Mouse (Mus musculus) intestine, embryonic 14.5 days (tissue): ENCODE results near the gene Tspan2. TPM values are rescaled to one million over a fixed set of nuclear protein-coding genes. Genes with fewer than 3 reads are reported as not detected.

Experiments used
- ATAC-seq: fragments of 200-750 bp; cut with Nextera tagmentation; replicated peaks from 2 replicates; pipeline ENCODE4 v1.8.0; 2017; ENCODE audit warnings: low read depth, moderate number of reproducible peaks, moderate TSS enrichment, moderate library complexity; ENCODE audit not compliant: low FRiP score, low TSS enrichment
- DNase-seq: peaks from one replicate; pipeline ENCODE4 v3.0.0-alpha.2; 2018; ENCODE audit warnings: low spot score
- H3K27ac ChIP-seq: fragments of 300-500 bp; sonication (generic); 2 replicates; pipeline ENCODE4 v1.5.1; 2014; ENCODE audit warnings: low read depth, mild to moderate bottlenecking, control low read depth
- H3K27me3 ChIP-seq: fragments of 300-500 bp; sonication (generic); replicated peaks from 2 replicates; pipeline ENCODE4 v1.6.1; 2014; ENCODE audit warnings: low read length, control low read depth; ENCODE audit not compliant: control insufficient read depth, insufficient read depth
- H3K36me3 ChIP-seq: fragments of 300-500 bp; sonication (generic); 2 replicates; pipeline ENCODE4 v1.6.1; 2014; ENCODE audit warnings: low read length, control low read depth; ENCODE audit not compliant: control insufficient read depth, insufficient read depth
- H3K4me1 ChIP-seq: fragments of 300-500 bp; sonication (generic); replicated peaks from 2 replicates; pipeline ENCODE4 v1.6.1; 2014; ENCODE audit warnings: low read length, control low read depth, mixed read lengths; ENCODE audit not compliant: control insufficient read depth, insufficient read depth
- H3K4me2 ChIP-seq: fragments of 300-500 bp; sonication (generic); 2 replicates; pipeline ENCODE4 v1.6.1; 2014; ENCODE audit warnings: low read length
- H3K4me3 ChIP-seq: fragments of 300-500 bp; sonication (generic); 2 replicates; pipeline ENCODE4 v1.5.1; 2014; ENCODE audit warnings: low read depth, low read length, control low read depth, mixed read lengths
- H3K9ac ChIP-seq: fragments of 300-500 bp; sonication (generic); 2 replicates; pipeline ENCODE4 v1.6.1; 2014; ENCODE audit warnings: mild to moderate bottlenecking, low read length
- H3K9me3 ChIP-seq: fragments of 300-500 bp; sonication (generic); 2 replicates; pipeline ENCODE4 v1.6.1; 2016; ENCODE audit warnings: low read length, control low read depth; ENCODE audit not compliant: control insufficient read depth
- WGBS: fragments of 180-500 bp; shearing (Covaris S2); extraction: QIAGEN DNeasy Blood & Tissue Kit; methylation state at CpG from one replicate; pipeline ENCODE4 v1.1.7; 2014; 5-methylcytosine and 5-hydroxymethylcytosine counted together
- polyA plus RNA-seq: library from polyadenylated mRNA; unstranded; fragments of >200 nt; fragmentation: Nextera tagmentation; extraction: Ambion mirVana; gene quantifications from 2 replicates; pipeline ENCODE4 v1.2.1, GENCODE M21; 2014

Gene Tspan2
- 24.1 and 25.1 TPM in 2 replicates for polyA plus RNA-seq

GRCm38 (mm10) chr3:102734313-102735030 is at the start of gene Tspan2:
Gene Tspan2 (plus strand): TSS chr3:102734529.
- Histone ChIP-seq H3K4me2 (peak within 1 kb of the TSS; percentile 81), H3K27ac (peak within 1 kb of the TSS; percentile 92), H3K9me3 (no peaks in the 10 kb centered on the region), H3K27me3 (no peaks in the 10 kb centered on the region), H3K4me3 (peak within 1 kb of the TSS; percentile 79), H3K4me1 (peaks cover 33% of the 10 kb centered on the region), H3K9ac (peak within 1 kb of the TSS; percentile 67), H3K36me3 (no peaks in the 10 kb centered on the region)
- WGBS = 2% methylated on average over 49 of the region's 54 CpGs
- DNase-seq = peak; percentile 94
- ATAC-seq = peak; percentile 84

GRCm38 (mm10) chr3:102686861-102687260 is 47.5 kb upstream of the Tspan2 start:
- no peak overlapping the region for H3K4me2 ChIP-seq
- DNase-seq (no peak), ATAC-seq (no peak)
- H3K36me3 ChIP-seq = no peaks in the 10 kb centered on the region
- H3K4me3 ChIP-seq = no peak overlapping the region
- H3K27me3 ChIP-seq = no peaks in the 10 kb centered on the region
- peaks cover 6% of the 10 kb centered on the region; the same call in 1 of the 2 replicates for H3K4me1 ChIP-seq
- no peak overlapping the region for H3K9ac ChIP-seq
- no peak overlapping the region for H3K27ac ChIP-seq
- H3K9me3 ChIP-seq = no peaks in the 10 kb centered on the region
- 90% methylated on average over 5 of the region's 5 CpGs for WGBS

GRCm38 (mm10) chr3:102687852-102688251 is 46.5 kb upstream of the Tspan2 start:
- Histone ChIP-seq H3K4me2 (no peak overlapping the region), H3K9ac (no peak overlapping the region), H3K27me3 (no peaks in the 10 kb centered on the region), H3K27ac (no peak overlapping the region), H3K4me1 (peaks cover 4% of the 10 kb centered on the region; the same call in 1 of the 2 replicates), H3K36me3 (no peaks in the 10 kb centered on the region), H3K4me3 (no peak overlapping the region), H3K9me3 (no peaks in the 10 kb centered on the region)
- 53% methylated on average over 8 of the region's 8 CpGs for WGBS
- ATAC-seq = no peak
- DNase-seq = no peak

GRCm38 (mm10) chr3:102691802-102692484 is 42.4 kb upstream of the Tspan2 start:
- no peak overlapping the region for H3K9ac ChIP-seq
- DNase-seq (peak; percentile 78), ATAC-seq (peak; percentile 74; the same call in 1 of the 2 replicates)
- no peak overlapping the region for H3K4me3 ChIP-seq
- H3K4me1 ChIP-seq = no peaks in the 10 kb centered on the region
- 40% methylated on average over 11 of the region's 11 CpGs for WGBS
- H3K4me2 ChIP-seq = no peak overlapping the region
- H3K36me3 ChIP-seq = no peaks in the 10 kb centered on the region
- no peaks in the 10 kb centered on the region for H3K27me3 ChIP-seq
- no peak overlapping the region for H3K27ac ChIP-seq
- H3K9me3 ChIP-seq = no peaks in the 10 kb centered on the region

GRCm38 (mm10) chr3:102692758-102693325 is 41.5 kb upstream of the Tspan2 start:
- Histone ChIP-seq H3K36me3 (no peaks in the 10 kb centered on the region), H3K27ac (no peak overlapping the region), H3K4me2 (no peak overlapping the region), H3K4me1 (no peaks in the 10 kb centered on the region), H3K4me3 (no peak overlapping the region), H3K9ac (no peak overlapping the region), H3K9me3 (no peaks in the 10 kb centered on the region), H3K27me3 (no peaks in the 10 kb centered on the region)
- 74% methylated on average over 7 of the region's 7 CpGs for WGBS
- ATAC-seq (no peak), DNase-seq (no peak)

GRCm38 (mm10) chr3:102698127-102698526 is 36.2 kb upstream of the Tspan2 start:
- DNase-seq = no peak
- ATAC-seq = no peak
- Histone ChIP-seq H3K27me3 (no peaks in the 10 kb centered on the region), H3K4me1 (no peaks in the 10 kb centered on the region), H3K36me3 (no peaks in the 10 kb centered on the region), H3K4me3 (no peak overlapping the region), H3K9ac (no peak overlapping the region), H3K9me3 (no peaks in the 10 kb centered on the region), H3K4me2 (no peak overlapping the region), H3K27ac (no peak overlapping the region)
- 62% methylated on average over 2 of the region's 2 CpGs for WGBS

- Histone ChIP-seq H3K4me3 (no peak overlapping the region), H3K9ac (no peak overlapping the region), H3K36me3 (no peaks in the 10 kb centered on the region), H3K4me2 (no peak overlapping the region), H3K4me1 (no peaks in the 10 kb centered on the region), H3K9me3 (no peaks in the 10 kb centered on the region), H3K27ac (no peak overlapping the region), H3K27me3 (no peaks in the 10 kb centered on the region)
- 69% methylated on average over 4 of the region's 4 CpGs for WGBS
- ATAC-seq (no peak), DNase-seq (no peak)
Measured at GRCm38 (mm10) chr3:102701303-102701702, 33.0 kb upstream of the Tspan2 start.

GRCm38 (mm10) chr3:102701902-102702544 is 32.3 kb upstream of the Tspan2 start:
- DNase-seq (peak; percentile 67), ATAC-seq (no peak; the same call in 1 of the 2 replicates)
- Histone ChIP-seq H3K4me3 (no peak overlapping the region), H3K4me2 (no peak overlapping the region), H3K9ac (no peak overlapping the region), H3K36me3 (no peaks in the 10 kb centered on the region), H3K4me1 (no peaks in the 10 kb centered on the region), H3K27me3 (no peaks in the 10 kb centered on the region), H3K27ac (no peak overlapping the region), H3K9me3 (no peaks in the 10 kb centered on the region)
- 51% methylated on average over 7 of the region's 7 CpGs for WGBS
